Mouse (Mus musculus) kidney, adult 18-20 months (tissue): ENCODE data around the gene Arap1.

ENCODE experiments used
- DNase-seq: peaks from one replicate; pipeline ENCODE4 v3.0.0; 2021

Arap1 gene

GRCm38 (mm10) chr7:101453296-101453695 lies 105.4 kb downstream of the Arap1 start:
- no peak for DNase-seq

- peak; percentile 59 for DNase-seq
Observed at GRCm38 (mm10) chr7:101453725-101454124, 105.9 kb downstream of the Arap1 start.

- DNase-seq: no peak
Observed at GRCm38 (mm10) chr7:101454479-101454878, 106.6 kb downstream of the Arap1 start.

GRCm38 (mm10) chr7:101455141-101455540 lies 107.3 kb downstream of the Arap1 start:
- DNase-seq: no peak

DNA sequence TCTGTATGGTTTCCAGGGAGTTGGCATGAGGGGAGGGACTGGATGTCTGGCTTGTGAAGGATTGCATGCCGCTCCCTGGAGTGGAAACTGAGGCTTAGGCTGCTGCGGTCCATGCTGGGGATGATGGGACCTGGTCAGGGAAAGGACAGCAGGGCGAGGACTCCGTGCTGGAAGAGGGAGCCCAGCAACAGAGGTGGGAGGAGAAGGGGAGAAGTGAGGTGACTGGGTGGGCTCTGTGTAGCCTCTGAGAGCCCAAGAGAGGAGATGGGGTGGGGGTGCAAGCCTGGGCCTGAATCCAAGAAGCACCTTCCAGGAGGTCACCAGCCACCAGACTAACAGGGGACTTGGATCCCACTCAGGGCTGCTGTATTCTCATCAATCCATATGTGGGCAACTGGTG lies 108.5 kb downstream of the Arap1 start:
- no peak for DNase-seq

GRCm38 (mm10) chr7:101456789-101457188 lies 108.9 kb downstream of the Arap1 start:
- no peak for DNase-seq

GRCm38 (mm10) chr7:101457283-101457682 lies 109.4 kb downstream of the Arap1 start:
- DNase-seq: no peak

GRCm38 (mm10) chr7:101457801-101458200 lies 109.9 kb downstream of the Arap1 start:
- DNase-seq: no peak

- DNase-seq: no peak
Observed at GRCm38 (mm10) chr7:101458278-101458781, 110.5 kb downstream of the Arap1 start.

- no peak for DNase-seq
Observed at GRCm38 (mm10) chr7:101459305-101459813, 111.5 kb downstream of the Arap1 start.

DNA sequence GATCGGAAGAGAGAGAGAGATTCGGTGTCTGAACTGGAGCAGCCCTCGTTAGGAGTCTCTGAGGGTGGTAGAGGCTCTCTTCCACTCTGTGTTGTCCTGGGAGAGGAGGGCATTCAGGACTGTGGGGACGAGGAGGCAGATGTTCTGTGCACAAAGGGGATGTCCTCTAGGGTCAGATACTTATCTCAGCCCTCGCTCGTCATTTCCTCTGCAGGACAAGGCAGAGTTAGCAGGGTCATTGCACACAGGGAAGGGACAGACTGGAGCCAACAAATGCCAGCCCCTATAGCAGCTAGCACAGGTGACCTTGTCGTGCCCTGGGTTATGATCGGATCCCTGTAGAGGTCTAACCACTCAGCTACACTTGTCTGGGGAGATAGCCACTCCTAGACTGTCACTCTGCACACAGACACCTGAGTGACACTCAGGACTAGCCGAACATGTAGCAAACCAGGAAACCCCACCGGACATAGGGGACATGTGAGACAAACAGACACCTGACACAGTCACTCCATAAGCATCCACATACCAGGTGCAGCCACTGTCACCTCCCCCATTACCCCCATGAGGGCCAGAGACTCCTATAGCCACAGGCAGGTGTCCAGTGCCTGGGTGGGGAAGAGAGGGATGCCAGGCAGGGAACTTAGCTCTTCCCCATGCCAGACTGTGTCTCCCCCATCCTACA lies 112.2 kb downstream of the Arap1 start:
- no peak for DNase-seq

GRCm38 (mm10) chr7:101460608-101460957 lies 112.7 kb downstream of the Arap1 start:
- DNase-seq: no peak

GRCm38 (mm10) chr7:101461571-101461970 lies 113.7 kb downstream of the Arap1 start:
- DNase-seq: no peak
